Mouse (Mus musculus): ENCODE data around the gene Acsl1. TPM values are rescaled to one million over a fixed set of nuclear protein-coding genes. Genes with fewer than 3 reads are reported as not detected.

Gene Acsl1
- polyA plus RNA-seq (2016; fragmentation: Nextera tagmentation; extraction: Ambion mirVana) = 8.0 and 8.7 TPM in 2 replicates

- Histone ChIP-seq H3K4me1 (peaks cover 7% of the 10 kb centered on the region; the same call in 1 of the 2 replicates), H3K4me3 (peak within 1 kb of the TSS; percentile 93), H3K27me3 (replicated peaks; ENCODE audit: low read depth, poor library complexity, severe bottlenecking) (peaks cover 17% of the 10 kb centered on the region), H3K27ac (replicated peaks) (peak within 1 kb of the TSS; percentile 83), H3K36me3 (replicated peaks) (no peaks in the 10 kb centered on the region), H3K9me3 (no peaks in the 10 kb centered on the region)
- DNase-seq (ENCODE audit: low spot score) = peak; percentile 99
- under 1% methylated on average over 103 of the region's 106 CpGs for WGBS
Observed at GRCm38 (mm10) chr8:46470792-46471781, at the start of gene Acsl1. Acsl1 (plus strand) TSS chr8:46471037.

GRCm38 (mm10) chr8:46421515-46421914 is 49.3 kb upstream of the Acsl1 start:
- H3K27me3 ChIP-seq (replicated peaks; ENCODE audit: low read depth, poor library complexity, severe bottlenecking) = no peaks in the 10 kb centered on the region
- no peak overlapping the region for H3K4me3 ChIP-seq
- no peaks in the 10 kb centered on the region for H3K36me3 ChIP-seq (replicated peaks)
- H3K4me1 ChIP-seq = peaks cover 6% of the 10 kb centered on the region; the same call in 1 of the 2 replicates
- WGBS = 67% methylated on average over 6 of the region's 6 CpGs
- H3K9me3 ChIP-seq = no peaks in the 10 kb centered on the region
- no peak overlapping the region for H3K27ac ChIP-seq (replicated peaks)
- no peak for DNase-seq (ENCODE audit: low spot score)

DNA sequence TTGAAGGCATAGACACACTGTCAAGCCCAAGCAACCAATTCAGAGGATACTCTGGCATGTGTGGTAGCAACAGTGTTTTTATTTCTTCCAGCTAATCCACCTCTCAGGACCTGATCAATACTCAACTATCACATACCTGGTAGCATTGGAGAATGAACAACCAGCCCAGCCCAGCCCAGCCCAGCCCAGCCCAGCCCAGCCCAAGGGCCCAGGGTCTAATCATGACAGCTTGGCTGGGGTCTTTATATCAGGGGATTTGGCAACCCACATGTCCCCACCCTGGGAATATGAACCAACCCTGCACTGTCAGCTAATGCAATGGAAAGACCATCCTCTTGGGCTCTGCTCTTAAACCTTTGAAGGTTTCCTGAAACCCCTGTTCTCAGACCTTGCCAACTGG is 42.9 kb upstream of the Acsl1 start:
- no peaks in the 10 kb centered on the region for H3K9me3 ChIP-seq
- no peak for DNase-seq (ENCODE audit: low spot score)
- H3K27me3 ChIP-seq (replicated peaks; ENCODE audit: low read depth, poor library complexity, severe bottlenecking) = no peaks in the 10 kb centered on the region
- H3K36me3 ChIP-seq (replicated peaks) = no peaks in the 10 kb centered on the region
- peaks cover 8% of the 10 kb centered on the region; the same call in 1 of the 2 replicates for H3K4me1 ChIP-seq
- H3K4me3 ChIP-seq = no peak overlapping the region
- no peak overlapping the region for H3K27ac ChIP-seq (replicated peaks)

GRCm38 (mm10) chr8:46429871-46430270 is 41.0 kb upstream of the Acsl1 start:
- DNase-seq (ENCODE audit: low spot score) = no peak

DNA sequence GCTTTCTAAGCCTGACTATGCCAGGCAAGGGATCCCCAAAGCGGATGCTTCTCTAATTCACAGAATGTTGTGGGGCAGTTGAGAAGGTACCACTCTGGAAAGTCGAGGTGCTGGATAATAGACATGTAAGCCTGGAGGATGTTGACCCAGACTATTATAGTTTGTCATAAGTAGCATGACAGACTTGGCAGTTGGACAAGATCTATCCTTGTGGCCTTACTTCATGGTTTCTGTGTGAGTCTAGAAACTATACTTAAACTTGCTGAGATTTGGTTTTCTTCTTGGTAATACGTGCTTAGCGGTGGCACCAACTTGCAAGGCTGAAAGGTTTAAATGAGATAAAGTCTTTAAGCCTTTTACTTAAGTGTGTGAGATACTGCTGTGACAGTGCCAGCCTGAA is 38.9 kb upstream of the Acsl1 start:
- H3K27ac ChIP-seq (replicated peaks) = no peak overlapping the region
- H3K9me3 ChIP-seq = no peaks in the 10 kb centered on the region
- DNase-seq (ENCODE audit: low spot score) = no peak
- no peaks in the 10 kb centered on the region for H3K27me3 ChIP-seq (replicated peaks; ENCODE audit: low read depth, poor library complexity, severe bottlenecking)
- H3K36me3 ChIP-seq (replicated peaks) = no peaks in the 10 kb centered on the region
- WGBS = 92% methylated on average over 4 of the region's 4 CpGs
- no peaks in the 10 kb centered on the region for H3K4me1 ChIP-seq
- no peak overlapping the region for H3K4me3 ChIP-seq

More at GRCm38 (mm10) chr8:46429871-46430270, 41.0 kb upstream of the Acsl1 start:
- H3K27me3 ChIP-seq (replicated peaks; ENCODE audit: low read depth, poor library complexity, severe bottlenecking) = no peaks in the 10 kb centered on the region
- H3K27ac ChIP-seq (replicated peaks) = no peak overlapping the region
- H3K4me3 ChIP-seq = no peak overlapping the region
- H3K9me3 ChIP-seq = no peaks in the 10 kb centered on the region
- peaks cover 8% of the 10 kb centered on the region; the same call in 1 of the 2 replicates for H3K4me1 ChIP-seq
- WGBS = 77% methylated on average over 7 of the region's 7 CpGs
- no peaks in the 10 kb centered on the region for H3K36me3 ChIP-seq (replicated peaks)

DNA sequence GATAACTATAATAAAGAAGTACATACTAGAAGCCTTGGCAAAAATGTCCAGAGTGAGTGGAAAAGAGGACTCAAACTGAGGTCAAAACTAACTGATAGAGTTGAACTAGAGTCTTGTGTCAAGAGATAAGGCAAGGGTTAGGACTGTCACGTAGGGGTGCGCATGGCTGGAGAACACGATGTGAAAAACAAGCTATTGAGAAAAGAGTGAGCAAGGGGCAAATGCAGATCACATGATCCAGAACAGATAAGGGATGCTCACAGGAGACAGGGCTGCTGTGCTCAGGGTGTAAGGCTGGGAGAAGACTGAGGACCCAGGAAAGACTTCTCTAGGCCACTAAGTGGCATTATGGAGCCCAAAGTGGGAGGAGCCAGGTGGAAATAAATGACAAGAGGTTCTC is 38.3 kb upstream of the Acsl1 start:
- Histone ChIP-seq H3K4me1 (no peaks in the 10 kb centered on the region), H3K9me3 (no peaks in the 10 kb centered on the region), H3K36me3 (replicated peaks) (no peaks in the 10 kb centered on the region), H3K27me3 (replicated peaks; ENCODE audit: low read depth, poor library complexity, severe bottlenecking) (no peaks in the 10 kb centered on the region), H3K4me3 (no peak overlapping the region), H3K27ac (replicated peaks) (no peak overlapping the region)
- WGBS = 91% methylated on average over 3 of the region's 3 CpGs
- no peak for DNase-seq (ENCODE audit: low spot score)

DNA sequence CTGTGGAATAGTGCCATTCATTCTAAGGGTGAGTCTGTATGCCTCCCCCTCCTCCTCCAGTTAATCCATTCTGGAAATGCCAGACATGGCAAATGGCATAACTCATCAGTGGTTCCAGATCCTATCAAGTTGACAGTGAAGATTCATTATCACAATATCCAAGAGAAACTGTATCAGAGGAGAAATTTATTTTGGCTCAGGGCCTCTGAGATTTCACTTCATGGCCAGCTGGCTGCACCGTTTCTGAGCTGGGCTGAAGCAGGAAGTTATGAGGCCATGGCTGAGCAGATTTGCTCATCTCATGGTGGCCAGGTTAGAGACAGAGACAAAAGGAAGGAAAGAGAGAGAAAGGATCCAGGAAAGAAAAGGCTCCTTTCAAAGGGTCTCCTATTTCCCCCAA is 37.2 kb upstream of the Acsl1 start:
- Histone ChIP-seq H3K9me3 (no peaks in the 10 kb centered on the region), H3K27ac (replicated peaks) (no peak overlapping the region), H3K4me1 (no peaks in the 10 kb centered on the region), H3K4me3 (no peak overlapping the region), H3K36me3 (replicated peaks) (no peaks in the 10 kb centered on the region), H3K27me3 (replicated peaks; ENCODE audit: low read depth, poor library complexity, severe bottlenecking) (no peaks in the 10 kb centered on the region)
- 78% methylated on average over 1 of the region's 1 CpGs for WGBS
- DNase-seq (ENCODE audit: low spot score) = no peak

GRCm38 (mm10) chr8:46438491-46438890 is 32.3 kb upstream of the Acsl1 start:
- no peak for DNase-seq (ENCODE audit: low spot score)
- Histone ChIP-seq H3K27ac (replicated peaks) (no peak overlapping the region), H3K4me3 (no peak overlapping the region), H3K9me3 (no peaks in the 10 kb centered on the region), H3K36me3 (replicated peaks) (no peaks in the 10 kb centered on the region), H3K4me1 (no peaks in the 10 kb centered on the region), H3K27me3 (replicated peaks; ENCODE audit: low read depth, poor library complexity, severe bottlenecking) (no peaks in the 10 kb centered on the region)
- WGBS = 76% methylated on average over 10 of the region's 10 CpGs

DNA sequence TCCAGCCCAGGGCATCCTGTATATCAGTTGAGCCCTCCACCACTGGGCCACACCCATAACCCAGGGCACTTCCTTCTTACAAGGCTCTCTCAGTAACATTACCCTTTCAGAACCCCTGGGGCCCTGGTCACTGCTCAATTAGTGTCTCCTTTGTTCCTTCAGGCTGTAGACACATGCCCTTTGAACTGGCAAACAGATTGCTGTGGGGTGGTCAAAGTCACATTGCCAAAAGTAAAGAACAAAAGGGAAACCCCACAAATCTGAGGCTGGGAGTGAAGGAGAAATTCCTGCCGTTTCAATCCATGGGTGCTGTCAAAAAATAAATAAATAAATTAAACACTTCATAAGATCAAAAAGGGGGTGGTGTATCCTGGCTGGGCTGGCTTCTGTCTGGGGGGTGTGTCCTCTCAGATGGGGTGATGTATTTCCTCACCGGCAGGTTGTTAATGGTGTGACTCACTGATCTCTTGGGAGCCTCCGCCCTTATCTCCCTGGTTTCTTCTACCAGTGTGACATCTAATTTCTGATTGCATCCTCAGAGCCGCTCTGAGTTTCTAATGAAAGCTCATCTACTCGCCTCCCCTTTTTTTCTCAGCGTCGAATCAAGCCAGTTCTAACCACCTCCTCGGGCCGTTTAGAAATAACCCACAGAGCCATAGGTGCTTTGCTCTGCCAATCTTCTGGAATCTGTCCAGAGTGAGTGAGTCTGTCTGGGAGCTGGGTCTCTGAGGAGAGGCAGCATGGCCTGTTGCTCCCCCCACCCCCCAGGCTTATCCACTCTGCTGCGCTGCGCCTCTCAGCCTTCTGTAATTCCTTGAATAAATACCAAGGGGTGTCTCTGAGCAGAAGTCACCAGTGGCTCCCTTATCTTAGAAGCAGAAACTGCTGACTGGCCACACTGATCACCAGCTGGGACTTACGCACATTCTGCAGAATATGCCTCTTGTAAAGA is 24.6 kb upstream of the Acsl1 start:
- H3K27ac ChIP-seq (replicated peaks) = no peak overlapping the region
- no peaks in the 10 kb centered on the region for H3K9me3 ChIP-seq
- peaks cover 7% of the 10 kb centered on the region; the same call in 1 of the 2 replicates for H3K27me3 ChIP-seq (replicated peaks; ENCODE audit: low read depth, poor library complexity, severe bottlenecking)
- 53% methylated on average over 12 of the region's 12 CpGs for WGBS
- no peak overlapping the region for H3K4me3 ChIP-seq
- H3K36me3 ChIP-seq (replicated peaks) = no peaks in the 10 kb centered on the region
- H3K4me1 ChIP-seq = peaks cover 11% of the 10 kb centered on the region
- no peak for DNase-seq (ENCODE audit: low spot score)

DNA sequence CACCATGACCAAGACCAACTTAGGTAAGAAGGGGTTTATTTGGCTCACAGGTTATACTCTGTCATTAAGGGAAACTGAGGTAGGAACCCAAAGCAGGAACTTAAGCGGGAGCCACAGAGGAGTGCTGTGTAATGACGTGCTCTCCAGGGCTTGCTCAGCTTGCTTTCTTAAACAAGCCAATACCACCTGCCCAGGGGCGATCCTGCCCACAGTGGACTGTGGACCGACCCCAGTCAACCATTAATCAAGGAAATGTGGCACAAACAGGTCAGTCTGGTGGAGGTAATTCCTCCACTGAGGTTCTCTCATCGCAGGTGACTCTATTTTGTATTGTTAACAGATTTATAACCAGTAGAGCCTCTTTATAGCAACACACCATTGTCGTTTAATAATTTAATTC is 23.5 kb upstream of the Acsl1 start:
- Histone ChIP-seq H3K27ac (replicated peaks) (no peak overlapping the region), H3K4me1 (peaks cover 11% of the 10 kb centered on the region), H3K9me3 (no peaks in the 10 kb centered on the region), H3K36me3 (replicated peaks) (no peaks in the 10 kb centered on the region), H3K4me3 (no peak overlapping the region), H3K27me3 (replicated peaks; ENCODE audit: low read depth, poor library complexity, severe bottlenecking) (peaks cover 7% of the 10 kb centered on the region; the same call in 1 of the 2 replicates)
- WGBS = 86% methylated on average over 6 of the region's 6 CpGs
- DNase-seq (ENCODE audit: low spot score) = no peak

DNA sequence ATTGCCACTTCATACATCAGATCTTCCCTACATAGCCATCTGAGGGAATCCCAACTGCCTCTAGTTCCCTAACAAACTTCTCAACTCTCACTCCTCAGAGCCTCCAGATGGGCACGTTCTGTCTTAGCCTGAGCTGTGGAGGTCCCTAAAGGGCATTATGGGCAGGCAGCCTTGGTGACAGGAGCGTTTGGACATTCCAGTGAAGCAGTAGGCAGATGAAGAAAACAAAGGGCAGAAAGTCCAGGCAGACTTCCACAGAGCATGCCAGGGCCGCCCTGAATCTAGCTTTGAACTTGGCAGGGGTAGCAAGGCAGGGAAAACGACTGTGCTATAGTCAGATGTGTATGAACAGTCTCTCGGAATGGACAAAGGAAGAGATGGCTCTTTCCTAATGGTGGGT is 22.2 kb upstream of the Acsl1 start:
- H3K4me1 ChIP-seq = peaks cover 11% of the 10 kb centered on the region
- H3K27me3 ChIP-seq (replicated peaks; ENCODE audit: low read depth, poor library complexity, severe bottlenecking) = peaks cover 7% of the 10 kb centered on the region; the same call in 1 of the 2 replicates
- no peaks in the 10 kb centered on the region for H3K36me3 ChIP-seq (replicated peaks)
- no peak for DNase-seq (ENCODE audit: low spot score)
- H3K27ac ChIP-seq (replicated peaks) = no peak overlapping the region
- H3K4me3 ChIP-seq = no peak overlapping the region
- no peaks in the 10 kb centered on the region for H3K9me3 ChIP-seq
- WGBS = 79% methylated on average over 5 of the region's 5 CpGs

DNA sequence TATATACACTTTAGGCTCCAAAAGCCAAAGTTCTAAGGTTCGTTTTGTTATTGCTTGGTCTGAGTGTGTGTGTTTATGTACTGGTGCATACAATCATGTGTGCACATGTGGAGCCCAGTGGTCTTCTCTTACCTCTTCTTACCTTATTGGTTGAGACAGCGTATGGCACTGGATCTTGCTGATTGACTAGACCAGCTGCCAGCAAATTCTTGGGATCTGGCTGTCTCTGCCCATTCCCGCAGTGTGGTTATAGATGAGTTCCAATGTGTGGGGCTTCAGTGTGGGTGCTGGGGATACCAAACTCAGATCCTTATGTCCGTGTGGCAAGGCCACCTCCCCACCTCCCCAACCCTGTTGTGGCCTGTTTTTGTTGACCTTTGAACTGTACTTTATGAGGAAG is 21.8 kb upstream of the Acsl1 start:
- H3K36me3 ChIP-seq (replicated peaks) = no peaks in the 10 kb centered on the region
- no peak for DNase-seq (ENCODE audit: low spot score)
- peaks cover 11% of the 10 kb centered on the region for H3K4me1 ChIP-seq
- H3K27ac ChIP-seq (replicated peaks) = no peak overlapping the region
- peaks cover 1% of the 10 kb centered on the region; the same call in 1 of the 2 replicates for H3K9me3 ChIP-seq
- peaks cover 7% of the 10 kb centered on the region; the same call in 1 of the 2 replicates for H3K27me3 ChIP-seq (replicated peaks; ENCODE audit: low read depth, poor library complexity, severe bottlenecking)
- H3K4me3 ChIP-seq = no peak overlapping the region
- 78% methylated on average over 4 of the region's 4 CpGs for WGBS
